Mouse (Mus musculus) neural tube, embryonic 13.5 days (tissue): ENCODE data around the gene Mast1. TPM values are rescaled to one million over a fixed set of nuclear protein-coding genes. Genes with fewer than 3 reads are reported as not detected.

ENCODE experiments used
- ATAC-seq: fragments of 200-750 bp; cut with Nextera tagmentation; 2 replicates; pipeline ENCODE4 v1.8.0; 2017; ENCODE audit warnings: low read depth, mild to moderate bottlenecking, moderate TSS enrichment, moderate library complexity
- H3K27ac ChIP-seq: fragments of 300-500 bp; sonication (generic); replicated peaks from 2 replicates; pipeline ENCODE4 v1.5.1; 2015; ENCODE audit warnings: moderate library complexity, mild to moderate bottlenecking, inconsistent platforms
- H3K27me3 ChIP-seq: fragments of 300-500 bp; sonication (generic); 2 replicates; pipeline ENCODE4 v1.6.1; 2015; ENCODE audit warnings: mild to moderate bottlenecking, inconsistent platforms
- H3K36me3 ChIP-seq: fragments of 300-500 bp; sonication (generic); 2 replicates; pipeline ENCODE4 v1.6.1; 2015; ENCODE audit warnings: mild to moderate bottlenecking, inconsistent platforms
- H3K4me1 ChIP-seq: fragments of 300-500 bp; sonication (generic); replicated peaks from 2 replicates; pipeline ENCODE4 v1.6.1; 2015; ENCODE audit warnings: inconsistent platforms
- H3K4me2 ChIP-seq: fragments of 300-500 bp; sonication (generic); 2 replicates; pipeline ENCODE4 v1.6.1; 2015; ENCODE audit warnings: inconsistent platforms, mild to moderate bottlenecking, moderate library complexity
- H3K4me3 ChIP-seq: fragments of 300-500 bp; sonication (generic); 2 replicates; pipeline ENCODE4 v1.5.1; 2015; ENCODE audit warnings: mild to moderate bottlenecking, inconsistent platforms
- H3K9ac ChIP-seq: fragments of 300-500 bp; sonication (generic); 2 replicates; pipeline ENCODE4 v1.6.1; 2015; ENCODE audit warnings: moderate library complexity, mild to moderate bottlenecking, inconsistent platforms
- H3K9me3 ChIP-seq: fragments of 300-500 bp; sonication (generic); 2 replicates; pipeline ENCODE4 v1.6.1; 2016; ENCODE audit warnings: inconsistent platforms
- WGBS: fragments of 180-500 bp; shearing (Covaris S2); methylation state at CpG from one replicate; pipeline ENCODE4 v1.1.7; 2015; 5-methylcytosine and 5-hydroxymethylcytosine counted together
- polyA plus RNA-seq: library from polyadenylated mRNA; unstranded; fragments of >200 nt; fragmentation: Nextera tagmentation; extraction: Ambion mirVana; gene quantifications from 2 replicates; pipeline ENCODE4 v1.2.1, GENCODE M21; 2015

Gene Mast1
- 62.7 and 70.3 TPM in 2 replicates for polyA plus RNA-seq

- peak within 1 kb of the TSS; percentile 98 for H3K27ac ChIP-seq
- ATAC-seq: peak; percentile 55
- H3K36me3 ChIP-seq: peaks cover 9% of the 10 kb centered on the region
- H3K27me3 ChIP-seq: peaks cover 53% of the 10 kb centered on the region
- H3K4me2 ChIP-seq: peak within 1 kb of the TSS; percentile 90
- under 1% methylated on average over 50 of the region's 50 CpGs for WGBS
- H3K4me3 ChIP-seq: peak within 1 kb of the TSS; percentile 73
- peak within 1 kb of the TSS; percentile 94 for H3K9ac ChIP-seq
- H3K4me1 ChIP-seq: peaks cover 37% of the 10 kb centered on the region
- H3K9me3 ChIP-seq: no peaks in the 10 kb centered on the region
Measured at GRCm38 (mm10) chr8:84936962-84937546, at the start of gene Mast1. Gene Mast1 (minus strand): TSS chr8:84937359.

- H3K27ac ChIP-seq: peak overlapping the region; percentile 67
- peaks cover 52% of the 10 kb centered on the region for H3K4me1 ChIP-seq
- ATAC-seq: no peak
- peak overlapping the region; percentile 73 for H3K9ac ChIP-seq
- peak overlapping the region; percentile 99 for H3K4me2 ChIP-seq
- H3K4me3 ChIP-seq: peak overlapping the region; percentile 48
- peaks cover 48% of the 10 kb centered on the region for H3K27me3 ChIP-seq
- H3K9me3 ChIP-seq: no peaks in the 10 kb centered on the region
- WGBS: 31% methylated on average over 8 of the region's 8 CpGs
- no peaks in the 10 kb centered on the region for H3K36me3 ChIP-seq
Measured at GRCm38 (mm10) chr8:84986379-84986945, 49.3 kb upstream of the Mast1 start.

DNA sequence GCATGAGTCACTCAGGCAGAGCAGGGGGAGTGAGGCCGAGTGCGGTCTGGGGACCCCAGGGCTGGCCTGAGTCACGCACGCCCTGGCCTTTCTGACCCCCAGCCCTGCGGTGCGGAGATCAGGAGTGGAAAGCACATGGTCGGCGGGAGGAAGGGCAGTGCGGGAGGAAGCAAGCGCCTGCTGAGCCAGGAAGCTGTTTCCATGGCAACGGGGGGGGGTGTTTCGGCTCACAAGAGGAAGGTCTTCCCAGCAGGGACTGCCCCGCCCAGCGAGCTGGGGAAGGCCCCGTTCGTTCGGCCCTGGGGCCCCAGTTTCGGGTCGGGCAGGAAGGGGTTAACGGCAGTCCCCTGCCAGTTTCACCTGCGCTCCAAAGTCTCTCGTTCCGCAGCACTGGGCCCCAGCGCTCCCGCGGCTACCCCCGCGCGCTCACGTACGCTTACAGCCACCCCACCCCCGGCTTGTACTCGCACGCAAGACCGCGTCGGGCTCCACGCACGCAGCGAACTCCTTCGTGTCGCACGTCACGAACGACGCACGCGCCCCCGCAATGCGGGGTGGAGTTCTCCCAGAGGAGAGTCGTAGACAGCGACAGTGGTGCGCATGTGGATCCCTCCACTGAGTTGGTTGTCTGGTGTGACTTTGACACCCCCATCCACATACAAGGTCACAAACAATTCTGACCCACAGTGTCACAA lies 48.7 kb upstream of the Mast1 start:
- Histone ChIP-seq H3K9ac (peak overlapping the region; percentile 73), H3K9me3 (no peaks in the 10 kb centered on the region), H3K27ac (peak overlapping the region; percentile 67), H3K4me1 (peaks cover 54% of the 10 kb centered on the region), H3K36me3 (no peaks in the 10 kb centered on the region), H3K27me3 (peaks cover 51% of the 10 kb centered on the region), H3K4me3 (peak overlapping the region; percentile 48), H3K4me2 (peak overlapping the region; percentile 99)
- peak; percentile 19; the same call in 1 of the 2 replicates for ATAC-seq
- under 1% methylated on average over 52 of the region's 53 CpGs for WGBS

DNA sequence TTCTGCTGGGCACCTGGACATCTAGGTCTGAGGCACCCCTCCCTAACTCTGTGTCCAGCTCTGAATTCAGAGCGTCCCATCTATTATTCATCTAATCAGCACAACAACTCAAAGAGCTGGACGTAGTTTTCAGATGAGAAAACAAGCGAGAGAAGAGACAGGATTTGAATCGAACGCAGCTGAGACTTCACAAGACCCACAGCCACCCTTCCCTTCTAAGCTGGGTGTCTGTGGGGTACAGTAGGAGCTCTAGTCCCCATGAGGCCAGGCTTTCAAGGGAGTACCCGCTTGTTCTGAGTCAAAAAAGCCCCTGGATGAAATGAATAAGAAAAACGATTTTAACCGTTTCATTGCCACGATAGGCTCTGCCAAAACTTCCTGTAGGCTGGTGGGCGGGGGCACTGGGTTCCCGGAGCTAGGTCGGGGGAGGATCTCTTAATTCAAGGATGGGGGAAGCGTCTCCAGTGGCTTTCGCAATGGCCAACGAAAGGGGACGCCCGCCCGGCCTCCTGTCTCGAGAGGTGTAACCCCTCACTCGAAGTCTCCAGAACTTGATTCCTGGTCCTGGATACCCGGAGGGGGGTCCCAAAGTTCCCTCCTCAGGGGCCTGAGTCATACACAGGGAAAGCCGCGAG lies 48.0 kb upstream of the Mast1 start:
- Histone ChIP-seq H3K27me3 (peaks cover 57% of the 10 kb centered on the region), H3K9ac (peak overlapping the region; percentile 73), H3K4me2 (peak overlapping the region; percentile 99), H3K36me3 (no peaks in the 10 kb centered on the region), H3K27ac (peak overlapping the region; percentile 67), H3K9me3 (no peaks in the 10 kb centered on the region), H3K4me3 (peak overlapping the region; percentile 48), H3K4me1 (peaks cover 59% of the 10 kb centered on the region)
- WGBS: under 1% methylated on average over 23 of the region's 23 CpGs
- no peak for ATAC-seq

DNA sequence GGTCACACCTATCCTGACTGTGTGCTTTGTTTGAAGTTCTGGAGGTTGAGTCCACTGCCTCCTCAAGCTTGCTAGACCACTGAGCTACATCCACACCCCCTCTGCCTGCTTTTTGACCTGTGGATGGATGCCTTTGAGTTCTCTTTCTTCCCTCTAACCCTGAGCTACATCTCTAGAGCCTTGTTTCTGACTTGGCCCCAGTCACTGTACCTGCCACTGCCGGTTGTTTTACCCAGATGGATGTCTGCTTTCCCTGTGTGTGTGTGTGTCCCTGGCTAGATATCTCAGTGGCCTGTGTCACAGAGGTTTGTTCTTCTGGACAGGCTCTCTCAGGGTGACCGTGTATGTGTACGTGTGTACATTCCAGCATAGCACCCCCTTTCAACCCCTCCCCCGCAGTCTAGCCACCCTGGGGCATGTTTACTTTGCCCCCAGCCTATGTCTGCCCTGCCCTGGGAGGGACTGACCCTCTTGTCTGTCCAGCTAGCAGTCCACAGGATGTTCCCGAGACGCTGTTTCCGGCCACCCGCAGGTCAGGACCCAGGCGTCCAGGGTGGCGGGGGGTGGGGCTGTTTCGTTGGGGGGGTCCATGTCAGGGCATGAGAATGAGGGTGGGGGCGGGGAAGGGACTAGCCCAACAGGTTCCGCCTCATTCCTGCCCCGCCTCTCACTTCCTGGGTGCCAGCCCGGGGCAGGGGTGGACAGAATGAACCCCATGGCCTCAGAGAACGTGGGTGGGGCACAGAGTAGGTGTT lies 47.3 kb upstream of the Mast1 start:
- Histone ChIP-seq H3K27ac (peak overlapping the region; percentile 67; the same call in 1 of the 2 replicates), H3K4me2 (peak overlapping the region; percentile 99), H3K9me3 (no peaks in the 10 kb centered on the region), H3K27me3 (peaks cover 61% of the 10 kb centered on the region), H3K4me3 (no peak overlapping the region; the same call in 1 of the 2 replicates), H3K9ac (0 out of 2 replicates have a peak overlapping the region, but pooled peaks have one; percentile 73), H3K36me3 (no peaks in the 10 kb centered on the region), H3K4me1 (peaks cover 60% of the 10 kb centered on the region)
- WGBS: 14% methylated on average over 15 of the region's 16 CpGs
- no peak for ATAC-seq

DNA sequence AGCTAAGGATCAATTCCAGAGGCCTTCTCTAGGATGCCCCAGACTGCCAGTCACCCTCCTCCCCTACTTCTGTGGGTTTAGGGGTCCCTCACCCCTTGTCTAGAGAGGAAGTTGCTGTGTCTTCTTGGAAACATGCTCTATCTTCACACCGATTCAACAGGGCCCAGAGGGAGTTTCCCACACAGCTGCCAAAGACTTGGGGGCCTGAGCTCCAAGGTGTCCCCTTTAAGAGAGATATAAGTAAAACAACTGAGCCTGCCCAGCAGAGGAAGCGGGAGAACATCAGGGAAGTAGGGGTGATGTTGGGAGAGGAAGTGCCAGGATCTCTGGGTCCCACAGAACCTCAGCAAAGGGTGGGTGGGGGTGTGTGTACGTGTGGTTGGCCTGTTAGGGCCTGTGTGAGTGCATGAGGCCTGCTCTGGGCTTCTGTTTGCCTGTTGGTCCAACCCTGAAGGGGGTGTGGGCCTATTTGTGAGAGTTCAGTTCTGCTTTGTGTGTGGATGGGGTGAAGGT lies 45.4 kb upstream of the Mast1 start:
- Histone ChIP-seq H3K27ac (no peak overlapping the region), H3K27me3 (peaks cover 64% of the 10 kb centered on the region), H3K36me3 (no peaks in the 10 kb centered on the region), H3K9ac (no peak overlapping the region), H3K9me3 (no peaks in the 10 kb centered on the region), H3K4me2 (no peak overlapping the region), H3K4me1 (peaks cover 73% of the 10 kb centered on the region), H3K4me3 (no peak overlapping the region)
- WGBS: 74% methylated on average over 3 of the region's 3 CpGs
- ATAC-seq: no peak

GRCm38 (mm10) chr8:84981644-84982498 lies 44.7 kb upstream of the Mast1 start:
- peaks cover 64% of the 10 kb centered on the region for H3K27me3 ChIP-seq
- H3K9ac ChIP-seq: no peak overlapping the region; the same call in 1 of the 2 replicates
- peaks cover 80% of the 10 kb centered on the region for H3K4me1 ChIP-seq
- no peaks in the 10 kb centered on the region for H3K36me3 ChIP-seq
- H3K27ac ChIP-seq: peak overlapping the region; percentile 71; the same call in 1 of the 2 replicates
- WGBS: 80% methylated on average over 15 of the region's 15 CpGs
- no peak for ATAC-seq
- no peaks in the 10 kb centered on the region for H3K9me3 ChIP-seq
- H3K4me2 ChIP-seq: no peak overlapping the region
- no peak overlapping the region for H3K4me3 ChIP-seq

DNA sequence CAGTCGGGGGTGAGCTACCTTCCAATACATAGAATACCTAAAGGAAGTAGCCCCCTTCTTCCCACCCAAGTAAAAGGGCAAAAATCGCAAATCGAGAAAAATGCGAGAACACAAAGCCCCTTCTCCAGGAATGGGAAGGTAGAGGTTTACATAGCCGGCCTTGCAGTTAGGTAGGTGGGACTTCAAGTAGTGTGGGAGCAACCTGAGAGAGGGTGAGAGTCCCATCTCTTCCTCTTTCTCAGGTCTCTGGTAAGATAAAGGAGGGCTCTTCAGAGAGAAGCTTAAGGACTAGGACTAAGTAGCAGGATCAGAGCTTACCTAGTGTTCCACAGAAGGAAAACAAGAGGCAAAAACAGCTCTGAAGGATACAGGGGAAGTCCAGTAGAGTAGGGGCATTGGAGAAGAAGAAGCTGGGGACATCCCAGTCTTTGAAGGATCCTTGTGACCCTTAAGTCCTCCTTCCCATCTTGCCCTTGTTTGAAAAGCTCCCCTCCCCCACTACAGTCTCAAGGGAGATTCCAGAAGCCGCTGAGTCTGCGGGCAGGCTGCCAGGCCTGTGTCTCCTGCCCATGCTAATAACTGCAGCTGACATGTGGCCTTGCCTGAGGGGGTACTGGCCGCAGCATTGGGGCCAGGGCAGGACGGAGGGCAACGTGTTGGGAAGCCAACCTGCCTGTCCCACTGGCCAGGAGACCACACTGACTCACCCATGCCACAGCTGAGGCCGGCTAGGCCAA lies 43.6 kb upstream of the Mast1 start:
- Histone ChIP-seq H3K27ac (peak overlapping the region; percentile 71), H3K4me2 (peak overlapping the region; percentile 98), H3K9ac (no peak overlapping the region), H3K4me3 (no peak overlapping the region; the same call in 1 of the 2 replicates), H3K9me3 (no peaks in the 10 kb centered on the region), H3K27me3 (peaks cover 58% of the 10 kb centered on the region), H3K36me3 (no peaks in the 10 kb centered on the region), H3K4me1 (peaks cover 81% of the 10 kb centered on the region)
- no peak for ATAC-seq
- WGBS: 33% methylated on average over 11 of the region's 11 CpGs

- Histone ChIP-seq H3K27me3 (peaks cover 57% of the 10 kb centered on the region), H3K4me3 (peak overlapping the region; percentile 33), H3K4me1 (peaks cover 81% of the 10 kb centered on the region), H3K9ac (peak overlapping the region; percentile 58), H3K9me3 (no peaks in the 10 kb centered on the region), H3K27ac (peak overlapping the region; percentile 33; the same call in 1 of the 2 replicates), H3K4me2 (peak overlapping the region; percentile 98), H3K36me3 (peaks cover 5% of the 10 kb centered on the region)
- peak; percentile 17; the same call in 1 of the 2 replicates for ATAC-seq
- WGBS: 2% methylated on average over 42 of the region's 42 CpGs
Measured at GRCm38 (mm10) chr8:84979599-84980421, 42.7 kb upstream of the Mast1 start.
